Mouse (Mus musculus) lung, adult 18-20 months (tissue): ENCODE data around the gene Olfr1369-ps1.
"Not testable (repeated sequence)": the region's sequence is repeated elsewhere in the genome, so short reads cannot be mapped to it uniquely, and the experiment has no call there.

ENCODE experiments used
- DNase-seq, 2 experiments: peaks; one replicate each; pipeline ENCODE4 v3.0.0; 2022; ENCODE audit warnings: mixed read lengths in 2 of 2

Gene Olfr1369-ps1

DNA sequence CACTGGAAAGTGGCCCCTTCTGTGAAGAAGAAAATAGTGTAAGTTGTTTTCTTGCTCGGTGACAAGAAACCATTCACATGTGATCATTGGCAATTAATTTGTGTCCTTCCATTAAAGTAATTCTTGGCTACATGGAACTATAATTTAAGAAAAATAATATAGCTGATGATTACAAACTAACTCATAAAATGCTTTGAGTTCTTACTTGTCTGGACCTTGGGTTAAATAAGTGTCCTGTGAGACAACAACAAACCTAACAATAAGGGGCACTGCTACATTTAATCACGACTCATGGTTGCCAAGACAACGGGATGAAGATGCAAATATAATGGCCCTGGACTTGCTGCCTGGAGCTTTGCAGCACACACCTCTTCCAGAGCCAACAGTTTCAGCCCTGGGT lies at the start of gene Olfr1369-ps1:
Olfr1369-ps1 (plus strand) TSS at position 301 of the 400 bp plus-strand sequence.
- not testable (repeated sequence) for DNase-seq

DNA sequence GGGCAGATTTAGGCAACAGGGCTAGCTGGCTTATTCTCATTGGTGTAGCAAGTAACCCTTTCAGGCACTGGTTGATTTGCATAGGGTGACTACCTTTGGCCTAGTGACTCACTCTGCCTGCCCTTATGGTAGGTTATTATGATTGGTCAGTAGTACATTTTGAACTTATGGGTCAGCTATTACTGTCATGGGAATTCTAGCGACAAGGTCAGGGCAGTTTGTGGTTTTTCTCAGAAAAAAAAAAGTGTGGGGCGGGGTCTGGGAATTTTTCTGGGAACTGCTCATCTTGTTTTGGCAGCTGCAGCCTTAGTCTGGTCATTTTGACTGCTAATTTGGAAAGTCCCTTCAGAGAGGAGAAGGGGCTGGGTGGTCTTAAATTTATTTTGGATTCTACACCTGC lies 45.3 kb upstream of the Olfr1369-ps1 start:
- DNase-seq, result no peak

DNA sequence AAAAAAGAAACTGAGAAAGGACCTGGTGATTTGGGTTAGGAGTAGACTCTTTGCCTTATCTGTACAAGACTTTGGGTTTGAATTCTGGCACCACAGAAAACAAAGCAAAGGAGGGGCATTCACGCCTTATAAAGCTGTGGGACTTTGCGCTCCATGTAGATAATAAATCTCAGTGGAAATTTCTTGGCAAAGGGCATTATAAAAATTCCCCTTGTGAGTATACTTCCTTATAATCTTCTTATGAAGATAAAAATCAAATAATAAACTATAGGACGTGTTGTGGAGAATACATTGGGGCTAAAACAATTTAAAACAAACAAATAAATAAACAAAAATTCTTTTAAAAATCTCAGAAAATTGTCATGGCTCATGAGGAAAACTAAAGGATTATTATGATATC lies 36.4 kb upstream of the Olfr1369-ps1 start, which contains the start of gene Olfr1370:
Olfr1370 (minus strand) TSS at position 101 of the 400 bp plus-strand sequence.
- DNase-seq, result no peak

DNA sequence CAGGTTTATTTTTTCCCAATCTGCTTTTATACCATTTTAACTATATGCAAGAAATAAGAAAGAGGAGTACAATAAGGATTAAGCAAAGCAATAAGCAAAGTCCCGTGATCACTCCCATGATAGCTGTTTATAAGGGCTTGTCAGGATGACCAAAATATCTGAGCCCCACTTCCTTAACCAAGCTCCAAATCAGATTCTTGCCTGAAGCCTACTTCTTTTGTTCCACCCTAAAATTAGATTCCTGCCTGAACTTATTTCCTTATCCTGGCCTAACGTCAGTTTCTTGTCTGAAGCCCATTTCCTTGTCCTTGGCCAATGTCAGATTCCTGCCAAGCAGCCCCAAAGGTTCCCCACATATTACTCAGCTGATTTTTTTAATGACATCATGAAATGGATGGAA lies 28.6 kb upstream of the Olfr1369-ps1 start:
- no peak for DNase-seq

DNA sequence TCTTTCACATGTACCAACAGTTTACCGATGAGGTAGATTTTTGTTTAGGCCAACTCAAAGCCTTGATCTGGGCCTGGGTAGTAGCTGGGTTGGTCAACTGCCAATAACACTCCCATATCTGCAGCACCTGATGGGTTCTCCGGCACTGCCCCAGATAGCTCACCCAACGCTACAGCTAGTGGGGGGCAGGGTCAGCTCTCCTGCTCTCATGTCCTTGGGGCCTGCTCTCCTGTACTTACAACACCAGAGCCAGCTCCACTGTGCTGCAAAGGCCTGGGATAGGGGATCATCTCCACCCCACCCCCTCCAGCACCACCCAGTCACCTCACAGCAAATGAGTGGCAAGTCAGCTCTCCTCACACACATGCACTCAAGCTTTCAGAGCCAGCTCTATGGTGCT lies 1.5 kb upstream of the Olfr1369-ps1 start:
- no peak for DNase-seq

DNA sequence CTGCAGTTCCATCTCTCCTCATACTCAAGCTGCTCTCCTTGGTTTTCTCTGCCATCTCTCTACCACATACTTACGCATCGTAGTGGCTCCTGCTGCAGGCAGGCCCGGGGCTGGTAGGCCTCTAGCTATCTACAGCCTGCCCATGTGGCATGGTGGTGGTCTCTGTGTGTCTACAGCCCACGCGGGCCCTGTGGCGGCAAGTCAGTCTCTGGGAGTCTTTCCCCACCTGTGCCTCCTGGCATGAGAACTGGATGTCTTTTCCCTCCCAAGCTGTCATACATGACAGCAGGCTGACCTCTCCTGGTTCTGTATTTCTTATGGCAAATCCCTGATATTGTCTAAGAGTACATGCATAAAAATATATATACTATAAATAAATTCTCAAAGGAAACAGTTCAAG lies 842 bp upstream of the Olfr1369-ps1 start:
- DNase-seq, result no peak

DNA sequence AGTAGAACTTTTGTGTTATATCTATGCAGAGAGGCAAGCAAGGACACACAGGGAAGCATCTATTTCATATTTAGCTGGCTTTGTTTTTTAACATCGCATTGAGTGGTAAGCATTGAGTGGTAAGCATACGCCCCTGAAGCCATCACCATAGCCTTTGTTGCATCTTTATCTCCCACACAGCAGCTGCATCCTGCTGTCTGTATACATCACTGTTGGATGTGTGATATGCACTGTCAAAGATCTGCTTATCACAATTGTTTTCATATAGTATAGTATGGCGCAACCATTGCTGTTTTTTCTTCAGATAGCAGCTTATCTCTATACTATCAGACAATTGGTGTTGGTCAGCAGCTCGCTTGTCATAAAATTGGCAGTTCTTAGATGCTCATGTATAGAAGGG lies 2.8 kb downstream of the Olfr1369-ps1 start:
- no peak for DNase-seq

DNA sequence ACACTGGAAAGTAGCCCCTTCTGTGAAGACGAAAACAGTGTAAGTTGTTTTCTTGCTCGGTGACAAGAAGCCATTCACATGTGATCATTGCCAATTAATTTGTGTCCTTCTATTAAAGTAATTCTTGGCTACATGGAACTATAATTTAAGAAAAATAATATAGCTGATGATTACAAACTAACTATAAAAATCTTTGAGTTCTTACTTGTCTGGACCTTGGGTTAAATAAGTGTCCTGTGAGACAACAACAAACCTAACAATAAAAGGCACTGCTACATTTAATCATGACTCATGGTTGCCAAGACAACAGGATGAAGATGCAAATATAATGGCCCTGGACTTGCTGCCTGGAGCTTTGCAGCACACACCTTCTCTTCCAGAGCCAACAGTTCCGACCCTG lies 18.1 kb downstream of the Olfr1369-ps1 start, which contains the start of gene Olfr263:
Olfr263 (plus strand) TSS at position 301 of the 400 bp plus-strand sequence.
- not testable (repeated sequence) for DNase-seq

DNA sequence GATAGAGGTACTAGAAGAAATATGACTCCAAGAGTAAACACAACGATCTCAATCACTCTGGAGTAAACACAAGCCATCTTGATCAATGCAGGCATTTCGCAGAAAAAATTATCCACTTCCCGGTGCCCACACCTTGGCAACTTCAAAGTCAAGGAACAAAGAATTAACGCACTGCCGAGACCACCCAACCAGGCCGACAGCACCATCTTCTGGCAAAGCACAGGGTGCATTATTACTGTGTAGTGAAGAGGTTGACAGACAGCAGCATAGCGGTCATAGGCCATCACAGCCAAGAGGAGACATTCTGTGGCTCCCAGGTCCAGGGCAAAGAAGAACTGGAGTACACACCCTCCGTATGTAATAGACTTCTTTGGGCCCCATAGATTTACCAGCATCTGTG lies 31.1 kb downstream of the Olfr1369-ps1 start:
- DNase-seq, result no peak

DNA sequence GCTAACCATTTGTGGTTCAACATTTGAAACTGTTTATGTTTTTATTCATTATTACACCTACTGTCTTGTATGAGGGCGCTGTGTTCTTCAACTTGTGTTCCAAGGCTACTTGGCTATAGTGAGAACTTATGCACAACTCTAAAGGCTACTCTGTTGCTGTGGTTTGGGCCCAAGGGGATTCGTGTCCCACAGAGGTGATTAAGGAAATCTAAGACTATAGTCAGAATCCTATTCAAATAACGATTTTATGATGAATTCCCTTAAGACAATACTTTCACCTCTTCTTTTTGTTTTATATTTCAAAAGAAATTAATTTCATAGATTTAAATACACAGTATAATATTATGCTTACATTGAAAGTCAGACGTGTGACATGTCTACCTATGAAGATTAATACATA lies 34.5 kb downstream of the Olfr1369-ps1 start, which contains the start of gene Olfr1368:
Olfr1368 (minus strand) TSS at position 101 of the 400 bp plus-strand sequence.
- no peak for DNase-seq

DNA sequence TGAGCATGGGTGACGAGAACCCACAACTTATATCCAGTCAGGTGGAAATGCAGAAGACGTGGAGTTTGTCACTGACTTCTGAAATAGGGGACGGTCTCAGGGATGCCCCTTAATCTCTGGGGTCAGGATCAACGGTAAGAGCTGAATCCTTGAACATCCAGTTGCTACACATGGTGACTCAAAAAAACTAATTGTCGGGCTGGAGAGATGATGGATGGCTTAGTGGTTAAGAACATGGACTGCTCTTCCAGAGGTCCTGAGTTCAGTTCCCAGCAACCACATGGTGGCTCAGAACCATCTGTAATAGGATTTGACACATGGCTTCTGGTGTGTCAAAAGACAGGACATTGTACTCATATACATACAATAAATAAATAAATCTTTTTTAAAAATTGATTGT lies 44.6 kb downstream of the Olfr1369-ps1 start:
- DNase-seq, result no peak

DNA sequence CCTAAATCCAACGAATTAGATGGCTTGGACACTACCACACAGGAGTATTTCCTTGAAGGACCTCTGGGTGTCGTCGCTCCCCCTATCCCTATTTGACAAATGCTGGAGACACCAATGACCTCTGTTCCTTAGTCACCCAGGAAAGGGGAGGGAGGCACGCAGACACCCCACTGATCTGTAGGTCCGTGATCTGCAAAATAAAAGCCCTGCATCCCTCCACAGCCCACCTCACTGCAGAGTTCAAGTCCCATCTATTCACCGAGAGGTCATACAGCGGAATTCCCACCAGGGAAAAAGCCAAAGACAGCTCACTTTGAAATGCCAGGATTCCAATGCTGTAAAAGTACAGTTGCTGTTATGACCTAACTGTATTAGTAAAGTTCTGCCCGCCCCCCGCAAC lies 46.8 kb downstream of the Olfr1369-ps1 start:
- DNase-seq, result no peak

DNA sequence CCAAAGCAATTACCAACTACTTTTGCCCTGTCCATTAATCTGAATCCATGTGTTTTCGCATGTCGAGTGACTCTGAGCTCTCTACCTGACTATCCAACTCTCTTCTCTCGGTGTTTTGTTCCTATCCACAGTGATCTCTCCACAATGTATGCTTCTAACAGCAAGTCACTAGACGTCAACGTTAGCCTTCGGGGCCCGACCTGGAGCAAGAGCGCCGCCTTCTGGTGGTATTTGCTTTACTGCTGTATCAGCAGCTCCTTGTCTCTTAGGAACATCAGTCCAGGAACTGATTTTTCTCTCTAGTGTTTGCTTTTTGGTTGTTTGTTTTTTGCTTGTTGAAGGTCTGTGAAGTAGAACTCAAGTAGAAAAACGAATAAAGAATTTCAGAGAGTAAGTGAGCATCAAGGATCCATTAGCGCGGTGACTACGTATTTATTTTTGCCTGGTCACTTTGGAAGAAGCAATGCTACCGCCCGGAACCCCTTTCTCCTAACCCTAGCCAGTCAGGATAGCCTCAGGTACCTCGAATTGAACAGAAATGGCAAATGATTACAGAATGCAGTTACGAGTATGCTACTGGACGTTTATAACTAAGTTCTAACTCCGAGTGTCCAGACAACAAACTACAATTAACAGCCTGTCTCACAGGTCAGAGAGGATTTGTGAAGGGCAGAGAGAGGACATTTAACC lies 47.6 kb downstream of the Olfr1369-ps1 start:
- peak; percentile 89 to 91 for DNase-seq

DNA sequence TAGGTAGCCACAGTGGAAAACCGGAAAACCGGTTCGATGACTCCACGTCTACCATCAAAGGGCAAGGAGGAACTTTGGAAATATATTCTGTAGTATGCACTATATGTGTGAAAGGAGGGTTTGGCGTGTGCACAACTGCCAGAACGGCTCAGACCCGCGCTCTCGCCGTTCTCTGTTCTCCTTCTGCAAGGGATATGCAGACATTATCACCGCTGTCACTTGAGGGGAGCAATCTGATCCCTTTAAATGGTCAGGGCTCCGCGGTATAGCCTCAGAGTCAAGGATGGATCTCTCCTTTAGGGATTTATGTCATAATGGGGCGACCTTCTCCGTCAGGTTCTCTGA lies 48.2 kb downstream of the Olfr1369-ps1 start:
- DNase-seq, result no peak

DNA sequence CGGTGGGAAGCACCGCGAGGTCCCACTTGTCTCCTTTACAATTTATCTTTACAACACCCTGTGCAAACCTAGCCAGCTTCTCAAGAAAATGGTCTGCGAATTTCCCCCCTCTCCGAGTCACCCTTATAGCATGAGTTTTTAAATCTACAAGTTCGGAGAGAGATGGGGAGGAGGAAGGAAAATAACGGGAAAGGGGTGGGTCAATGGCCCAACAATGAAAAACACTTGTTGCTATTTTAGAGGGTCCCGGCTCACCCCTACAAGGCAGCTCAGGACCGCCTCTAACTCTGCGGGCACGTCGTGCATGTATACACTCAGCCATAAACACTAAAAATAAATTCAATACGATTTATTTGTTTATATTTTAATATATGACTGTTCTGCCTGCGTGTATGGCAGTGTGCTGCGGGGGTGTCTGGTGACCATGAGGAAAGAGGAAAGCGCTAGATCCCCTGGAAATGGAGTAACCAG lies 48.8 kb downstream of the Olfr1369-ps1 start:
- DNase-seq, result no peak

DNA sequence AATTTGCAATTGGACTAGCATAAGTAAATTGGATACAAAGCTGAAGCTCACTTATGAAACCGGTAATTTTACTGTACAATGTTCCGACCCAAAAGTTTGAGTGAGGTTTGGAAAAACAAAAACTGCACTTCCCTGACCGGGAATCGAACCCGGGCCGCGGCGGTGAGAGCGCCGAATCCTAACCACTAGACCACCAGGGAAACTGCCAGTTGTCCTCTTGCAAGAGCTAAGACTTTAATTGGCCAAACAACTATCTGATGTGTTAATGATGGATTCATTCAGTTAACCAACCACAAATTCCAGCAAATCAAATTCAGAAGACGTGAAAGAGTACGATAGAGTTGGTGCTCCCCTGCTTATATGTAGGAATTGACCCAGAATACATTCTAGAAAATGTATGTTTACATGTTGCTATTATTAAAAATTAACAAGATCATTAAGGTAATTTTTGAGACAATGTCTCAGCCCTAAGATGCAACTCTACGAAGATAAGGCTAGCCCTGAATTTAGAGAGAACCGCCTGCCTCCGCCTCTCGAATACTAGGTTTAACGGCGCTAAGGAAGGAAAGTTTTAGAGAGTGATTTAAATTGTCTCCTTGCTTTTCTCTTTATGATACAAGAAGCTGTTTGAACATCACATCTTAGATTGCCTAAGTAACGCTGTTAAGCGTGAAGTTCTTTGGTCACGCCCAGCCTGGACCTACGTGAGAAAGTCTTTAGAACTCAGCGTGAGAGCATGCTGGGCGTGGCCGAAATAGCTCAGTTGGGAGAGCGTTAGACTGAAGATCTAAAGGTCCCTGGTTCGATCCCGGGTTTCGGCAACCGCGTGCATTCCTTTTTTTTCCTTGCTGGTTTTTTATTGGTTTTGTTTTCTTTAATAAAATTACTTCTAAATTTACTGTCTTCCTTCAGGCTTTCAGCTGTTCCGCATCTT lies 49.6 kb downstream of the Olfr1369-ps1 start:
- peak; percentile 89 to 91 for DNase-seq

DNA sequence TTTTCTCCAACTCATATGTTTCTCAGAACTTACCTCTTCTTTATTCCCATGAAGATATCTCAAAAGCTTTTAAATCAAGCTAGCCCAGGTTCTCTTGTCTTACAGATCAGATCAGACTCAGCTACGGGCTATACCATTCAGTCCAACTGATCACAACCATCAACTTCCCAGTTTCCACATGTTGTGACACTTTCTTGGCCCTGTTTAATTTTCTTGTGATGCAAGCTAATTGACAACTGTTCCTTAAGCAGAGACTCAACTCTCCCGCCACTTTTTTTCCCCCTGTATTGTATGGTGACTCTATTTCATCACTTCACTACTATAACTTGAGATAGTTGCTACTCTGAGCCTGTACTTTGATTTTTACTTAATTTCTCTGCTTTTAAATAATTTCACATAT lies 50.3 kb downstream of the Olfr1369-ps1 start:
- no peak for DNase-seq

DNA sequence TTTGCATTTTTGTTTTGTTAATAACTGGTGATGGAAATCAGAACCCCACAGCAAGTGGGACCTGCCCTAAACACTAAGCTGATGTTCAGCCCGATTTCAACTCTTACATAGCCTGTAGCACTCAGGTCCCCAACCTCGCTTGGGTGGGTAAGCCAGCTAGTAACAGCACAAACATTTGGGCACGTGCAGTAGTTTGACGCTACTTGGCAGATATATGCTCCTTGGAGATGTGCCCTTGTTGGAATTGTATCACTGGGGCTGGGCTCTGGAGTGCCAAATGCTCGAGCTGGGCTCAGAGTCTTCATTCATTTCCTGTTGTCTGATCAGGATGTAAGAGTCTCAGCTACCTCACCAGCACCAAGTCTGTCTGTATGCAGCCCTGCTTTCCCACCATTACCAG lies 51.3 kb downstream of the Olfr1369-ps1 start:
- no peak for DNase-seq

DNA sequence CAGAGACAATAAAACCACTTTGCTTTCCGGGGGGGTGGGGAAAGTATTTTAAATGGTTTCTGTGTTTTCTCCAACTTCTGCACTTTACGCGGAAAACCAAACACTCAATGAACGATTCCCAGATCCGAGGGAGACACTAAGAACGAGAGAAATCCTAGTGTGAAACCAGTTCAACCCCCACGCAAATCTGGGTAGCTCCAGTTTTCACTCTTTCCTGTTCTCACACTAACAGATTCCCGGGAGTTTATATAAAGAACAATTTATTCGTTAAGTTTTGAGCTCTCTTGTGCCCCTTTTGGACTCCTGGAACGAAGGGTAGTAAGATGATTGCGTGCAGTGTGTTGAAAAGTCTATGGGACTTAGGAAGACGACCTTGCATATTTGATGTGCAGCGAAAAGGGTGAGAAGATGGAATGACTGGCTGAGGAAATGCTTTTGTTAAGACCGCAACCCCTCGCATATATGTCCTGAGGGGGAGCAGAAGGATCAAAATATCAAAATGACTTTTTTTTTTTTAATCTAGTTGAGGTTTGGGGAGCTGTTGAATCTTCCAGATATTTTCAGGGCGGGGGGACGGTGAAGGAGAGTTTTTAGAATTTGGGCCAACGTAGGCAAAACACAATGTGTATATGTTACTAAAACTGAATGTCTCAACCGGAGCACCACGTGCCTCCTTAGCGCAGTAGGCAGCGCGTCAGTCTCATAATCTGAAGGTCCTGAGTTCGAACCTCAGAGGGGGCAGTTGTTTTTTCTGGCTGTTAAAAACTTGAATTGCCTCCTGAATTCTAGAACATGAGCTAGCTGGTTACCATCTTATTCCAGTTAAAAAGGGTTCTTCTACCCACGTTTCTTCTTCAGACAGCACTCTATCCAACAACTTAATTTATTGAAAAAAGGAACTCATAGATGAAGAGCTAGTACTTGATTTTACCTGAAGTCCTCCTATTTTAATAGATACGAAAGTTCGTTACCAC lies 55.9 kb downstream of the Olfr1369-ps1 start:
- peak; percentile 76 to 81 for DNase-seq

DNA sequence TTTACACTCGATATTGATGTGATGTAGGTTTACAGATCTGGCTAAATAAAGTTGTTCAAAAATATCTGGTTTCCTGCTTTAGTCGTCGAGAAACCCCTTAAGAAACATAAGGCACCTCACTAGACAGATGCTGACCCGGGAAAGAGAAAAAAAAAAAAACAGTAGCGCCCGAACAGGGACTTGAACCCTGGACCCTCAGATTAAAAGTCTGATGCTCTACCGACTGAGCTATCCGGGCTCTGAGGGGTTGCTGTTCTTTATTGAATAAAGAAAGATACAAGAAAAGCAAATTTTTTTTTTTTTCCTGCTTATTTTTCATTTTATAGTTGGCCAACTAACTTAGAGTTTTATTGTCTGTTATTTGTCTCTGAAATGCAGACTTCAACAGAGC lies 56.6 kb downstream of the Olfr1369-ps1 start:
- peak in 1 of 2 experiments; percentile 38 for DNase-seq

DNA sequence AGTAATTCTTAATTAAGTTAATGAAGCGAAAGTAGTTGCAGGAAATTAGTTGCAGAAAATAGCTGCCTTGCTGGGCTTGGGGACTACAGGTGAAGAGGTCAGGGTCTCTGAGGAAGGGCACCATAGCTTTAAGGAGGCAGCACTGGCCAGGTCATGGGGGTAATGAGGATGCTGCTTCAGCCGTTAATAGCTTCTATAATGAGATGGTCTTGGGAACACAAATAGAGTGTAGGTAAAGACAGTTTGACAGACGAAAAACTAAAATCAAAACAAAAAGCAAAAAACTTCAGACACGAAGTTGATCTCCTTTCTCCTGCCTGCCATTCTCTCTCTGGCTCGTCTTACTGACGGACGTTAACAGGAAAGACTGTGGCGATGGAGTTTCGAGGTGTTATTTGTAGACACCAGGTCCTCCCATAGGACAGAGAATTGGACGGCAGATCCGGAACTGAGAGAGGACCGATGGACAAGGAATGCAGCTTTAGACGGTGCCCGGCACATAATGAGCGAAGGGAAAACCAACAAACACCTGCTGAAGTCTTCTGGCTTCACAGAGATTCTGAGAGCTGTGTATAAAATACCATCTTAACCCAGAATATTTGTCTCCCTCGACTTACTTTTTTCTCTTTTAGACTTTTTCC lies 57.2 kb downstream of the Olfr1369-ps1 start:
- DNase-seq, result peak in 1 of 2 experiments; percentile 33
